Mouse (Mus musculus): ENCODE data around the gene Cpb1. TPM values are rescaled to one million over a fixed set of nuclear protein-coding genes. Genes with fewer than 3 reads are reported as not detected.
A peak's percentile ranks its signal among the peaks of the same experiment; 100 is the strongest.

Gene Cpb1
- polyA plus RNA-seq, 1 experiment from 2014 or later, result not detected

DNA sequence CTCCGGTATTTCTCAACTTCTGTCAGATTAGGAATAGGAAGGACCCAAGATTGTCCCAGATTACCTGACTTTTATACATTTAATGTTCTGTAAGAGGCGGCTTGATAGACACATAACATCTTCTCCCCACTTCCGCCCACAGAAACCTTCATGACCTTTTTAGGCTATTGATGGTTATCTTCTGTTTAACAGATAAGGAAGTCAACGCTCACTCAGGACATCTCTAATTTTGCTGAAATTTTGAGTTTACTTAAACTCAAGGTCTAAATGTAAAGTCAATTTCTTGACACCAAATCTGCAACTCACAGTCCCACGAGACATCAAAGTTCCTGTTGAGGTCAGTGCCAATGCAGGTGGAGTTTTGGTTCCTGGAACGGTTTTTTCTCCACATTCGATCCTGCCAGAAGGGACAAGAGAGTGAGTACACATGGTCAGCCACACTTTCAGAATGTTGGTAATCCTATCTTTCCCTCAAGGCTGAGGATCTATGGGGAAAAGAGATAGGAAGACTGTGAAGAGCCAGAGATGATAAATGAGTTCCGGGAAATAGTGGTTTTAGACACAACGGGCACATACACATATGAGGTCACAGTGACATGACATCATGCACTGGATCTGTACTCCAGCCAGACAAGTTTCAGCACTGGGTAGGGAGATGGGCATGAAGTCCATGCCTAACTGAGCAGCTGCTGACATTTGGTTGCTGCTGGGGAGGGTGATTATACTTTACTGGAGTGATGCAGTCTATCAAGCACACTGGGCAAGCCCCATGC lies 52.4 kb downstream of the Cpb1 start:
- no peak overlapping the region for H3K4me3 ChIP-seq (ENCODE audit: low read depth, low read length)
- no peak for DNase-seq (ENCODE audit: low spot score)
- no peaks in the 10 kb centered on the region for H3K27me3 ChIP-seq (ENCODE audit: control insufficient read depth, insufficient read depth, low read length)
- no peak overlapping the region for H3K4me2 ChIP-seq (replicated peaks; ENCODE audit: low read depth, low read length)
- H3K9ac ChIP-seq (ENCODE audit: low read depth, low read length), result no peak overlapping the region
- no peak for ATAC-seq (ENCODE audit: low FRiP score)
- no peaks in the 10 kb centered on the region for H3K4me1 ChIP-seq (replicated peaks; ENCODE audit: control insufficient read depth, insufficient read depth, low read length)
- no peaks in the 10 kb centered on the region for H3K36me3 ChIP-seq (ENCODE audit: control insufficient read depth, insufficient read depth, low read length)
- 93% methylated on average over 9 of the region's 9 CpGs for WGBS
- H3K9me3 ChIP-seq (ENCODE audit: control insufficient read depth, low read length), result no peaks in the 10 kb centered on the region
- H3K27ac ChIP-seq (ENCODE audit: low read depth, low read length), result no peak overlapping the region

GRCm38 (mm10) chr3:20222136-20222535 lies 53.4 kb downstream of the Cpb1 start:
- Histone ChIP-seq H3K9ac (ENCODE audit: low read depth, low read length) (no peak overlapping the region), H3K4me3 (ENCODE audit: low read depth, low read length) (no peak overlapping the region), H3K4me2 (replicated peaks; ENCODE audit: low read depth, low read length) (no peak overlapping the region), H3K27ac (ENCODE audit: low read depth, low read length) (no peak overlapping the region), H3K27me3 (ENCODE audit: control insufficient read depth, insufficient read depth, low read length) (no peaks in the 10 kb centered on the region), H3K9me3 (ENCODE audit: control insufficient read depth, low read length) (no peaks in the 10 kb centered on the region), H3K4me1 (replicated peaks; ENCODE audit: control insufficient read depth, insufficient read depth, low read length) (no peaks in the 10 kb centered on the region), H3K36me3 (ENCODE audit: control insufficient read depth, insufficient read depth, low read length) (no peaks in the 10 kb centered on the region)
- no peak for DNase-seq (ENCODE audit: low spot score)
- no peak for ATAC-seq (ENCODE audit: low FRiP score)
- WGBS, result 84% methylated on average over 3 of the region's 3 CpGs

- no peaks in the 10 kb centered on the region for H3K9me3 ChIP-seq (ENCODE audit: control insufficient read depth, low read length)
- H3K4me2 ChIP-seq (replicated peaks; ENCODE audit: low read depth, low read length), result no peak overlapping the region
- 32% methylated on average over 6 of the region's 6 CpGs for WGBS
- DNase-seq (ENCODE audit: low spot score) (peak; percentile 79), ATAC-seq (ENCODE audit: low FRiP score) (peak; percentile 79)
- no peak overlapping the region for H3K9ac ChIP-seq (ENCODE audit: low read depth, low read length)
- H3K27me3 ChIP-seq (ENCODE audit: control insufficient read depth, insufficient read depth, low read length), result no peaks in the 10 kb centered on the region
- H3K27ac ChIP-seq (ENCODE audit: low read depth, low read length), result no peak overlapping the region
- no peaks in the 10 kb centered on the region for H3K4me1 ChIP-seq (replicated peaks; ENCODE audit: control insufficient read depth, insufficient read depth, low read length)
- no peaks in the 10 kb centered on the region for H3K36me3 ChIP-seq (ENCODE audit: control insufficient read depth, insufficient read depth, low read length)
- H3K4me3 ChIP-seq (ENCODE audit: low read depth, low read length), result no peak overlapping the region
Measured at GRCm38 (mm10) chr3:20198869-20199268, 76.7 kb downstream of the Cpb1 start.

Other genes starting within 250 kb of the Cpb1 start
- 15.3 and 15.9 TPM in 2 replicates for gene Hps3, start 240.4 kb downstream of the Cpb1 start, polyA plus RNA-seq (2014; fragmentation: Nextera tagmentation; extraction: Ambion mirVana)
- gene Hltf, start 217.9 kb downstream of the Cpb1 start, polyA plus RNA-seq (2014; fragmentation: Nextera tagmentation; extraction: Ambion mirVana), result 25.1 and 25.7 TPM in 2 replicates
- 29.5 and 32.5 TPM in 2 replicates for gene Gyg, start 120.4 kb downstream of the Cpb1 start, polyA plus RNA-seq (2014; fragmentation: Nextera tagmentation; extraction: Ambion mirVana)
- gene Cpa3, start 33.6 kb downstream of the Cpb1 start, polyA plus RNA-seq (2014; fragmentation: Nextera tagmentation; extraction: Ambion mirVana), result 0.19 and 0.31 TPM in 2 replicates
- 0.17 TPM in 1 of 2 replicates, not detected in the other for gene Agtr1b, start 91.4 kb upstream of the Cpb1 start, polyA plus RNA-seq (2014; fragmentation: Nextera tagmentation; extraction: Ambion mirVana)